In the genomic region with DNA sequence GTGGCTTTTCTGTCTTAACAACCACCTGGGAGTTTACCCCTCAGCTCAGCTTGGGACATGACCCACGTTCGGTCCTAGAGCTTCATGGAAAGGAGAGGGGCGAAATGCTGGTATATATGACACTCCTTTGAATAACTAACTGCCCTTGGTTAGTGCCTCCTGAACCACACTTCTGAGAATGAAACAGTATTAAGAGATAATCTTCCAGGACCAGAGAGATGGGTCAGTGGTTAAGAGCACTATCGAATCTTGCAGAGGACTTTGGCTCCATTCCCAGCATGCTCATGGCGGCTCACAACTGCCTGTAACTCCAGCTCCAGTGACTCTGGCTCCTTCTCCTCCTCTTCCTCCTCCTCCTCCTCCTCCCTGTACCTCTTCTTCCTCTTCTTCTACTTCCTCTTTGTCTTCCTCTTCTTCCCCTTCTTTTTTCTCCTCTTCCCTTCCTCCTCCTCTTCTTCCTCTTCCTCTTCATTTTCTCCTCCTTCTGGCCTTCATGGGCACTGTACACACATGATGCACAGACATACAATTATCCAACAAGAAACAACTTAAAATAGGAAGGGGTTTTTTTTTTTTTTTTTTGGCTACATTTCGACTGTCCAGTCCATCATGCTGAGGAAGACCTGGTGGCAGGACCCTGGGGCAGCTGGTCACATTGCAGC, we compare ENCODE assay signal across 17 mouse cellular contexts.
"Had no signal": no experiment of that assay in that cellular context is flagged by ENCODE, and none has a peak within 500 bp of the region (broad histone marks: within the 10 kb centered on the region; RNA-seq: fewer than 3 reads in every experiment).

No protein-coding gene starts in this region.

- H3K9ac ChIP-seq: limb, embryonic 13.5 days; liver, embryonic 15.5 days; lung, embryonic 14.5 days; midbrain, embryonic 13.5 days; neural tube, embryonic 12.5 days had no signal

- ATAC-seq: midbrain, embryonic 13.5 days had no signal

- H3K27ac ChIP-seq: layer of hippocampus, adult 2 months; limb, embryonic 13.5 days; liver, embryonic 15.5 days; midbrain, embryonic 13.5 days; neural tube, embryonic 12.5 days had no signal

- H3K4me3 ChIP-seq: layer of hippocampus, adult 2 months; limb, embryonic 13.5 days; liver, embryonic 15.5 days; megakaryocyte, embryonic 14.5 days; midbrain, embryonic 13.5 days; neural tube, embryonic 12.5 days had no signal

- H3K9me3 ChIP-seq: limb, embryonic 13.5 days; liver, embryonic 15.5 days; midbrain, embryonic 13.5 days; neural tube, embryonic 12.5 days had no signal

- H3K4me2 ChIP-seq: limb, embryonic 13.5 days; liver, embryonic 11.5 days; liver, embryonic 15.5 days; lung, embryonic 14.5 days; midbrain, embryonic 13.5 days; neural tube, embryonic 12.5 days had no signal

- H3K4me1 ChIP-seq: liver, embryonic 15.5 days had no signal

- H3K27me3 ChIP-seq: limb, embryonic 13.5 days; liver, embryonic 15.5 days; neural tube, embryonic 12.5 days had no signal

- H3K36me3 ChIP-seq: limb, embryonic 13.5 days; liver, embryonic 15.5 days; midbrain, embryonic 13.5 days; neural tube, embryonic 12.5 days had no signal

- DNase-seq: kidney, adult 11 months; kidney, postnatal 10 days; kidney, postnatal 4 days; left cerebral cortex, postnatal 4 days; lung, embryonic 14.5 days; lung, postnatal 10 days; lung, postnatal 4 days; right cerebral cortex, postnatal 25 days; thymus, adult 18-20 months; thymus, postnatal 14 days had no signal
